Mouse (Mus musculus): ENCODE measurements at regions not wholly inside any gene's neighbourhood (a gene's known extent, or its start where the extent isn't known, plus 50 kb on each side); places are given as distances from the start of the nearest gene placed in this dataset.
"Not testable (repeated sequence)": the region's sequence is repeated elsewhere in the genome, so short reads cannot be mapped to it uniquely, and the experiment has no call there.

- no peak for DNase-seq (ENCODE audit: low spot score in 2 of 2)
- intact Hi-C loops (cut with DNase I) = no loop called here
Observed at GRCm38 (mm10) chr12:45287759-45288158, 213.2 kb upstream of the Stxbp6 start.

DNA sequence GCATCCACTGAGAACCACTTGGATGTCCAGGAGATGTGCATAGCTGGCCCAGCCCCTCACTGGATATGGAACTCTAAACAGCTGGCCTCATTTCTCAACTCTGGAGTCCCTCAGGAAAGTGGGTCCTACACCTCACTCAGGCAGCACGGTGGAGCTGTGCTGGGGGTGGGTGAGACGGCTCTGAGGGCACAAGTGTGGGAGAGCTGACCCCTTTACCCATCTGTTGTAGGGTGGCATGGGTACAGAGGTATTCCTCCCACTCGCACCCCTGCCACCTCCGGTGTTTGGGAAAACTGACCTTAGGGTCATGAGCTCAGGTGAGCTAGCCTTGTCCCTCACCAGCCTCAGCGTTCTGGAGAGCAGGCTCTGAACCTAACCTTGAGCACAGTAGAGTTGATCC is 181.8 kb upstream of the Stxbp6 start:
- no peak for DNase-seq (ENCODE audit: low spot score in 2 of 2)
- intact Hi-C loops (cut with DNase I) = no loop called here

DNA sequence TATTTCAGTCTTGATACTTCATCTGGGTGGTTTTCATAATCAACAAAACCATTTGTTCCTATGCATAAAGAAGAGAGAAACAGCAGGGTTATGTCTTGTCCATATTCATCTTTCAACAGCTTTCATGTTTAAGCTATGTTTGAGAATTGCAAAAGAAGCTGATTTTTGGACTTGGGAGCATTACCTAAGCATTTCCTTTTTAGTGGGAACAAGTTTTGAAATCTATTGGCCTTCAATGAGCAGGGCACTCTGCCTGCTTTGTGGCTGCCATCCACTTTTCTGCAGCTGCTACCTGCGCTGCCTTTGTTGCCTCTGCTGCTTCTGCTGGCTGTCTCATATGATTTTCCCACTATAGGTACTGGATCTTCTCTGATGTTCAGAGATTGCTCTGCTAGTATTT is 136.6 kb upstream of the Stxbp6 start:
- no peak for DNase-seq (ENCODE audit: low spot score in 2 of 2)
- intact Hi-C loops (cut with DNase I) = no loop called here

- intact Hi-C loops (cut with DNase I) = no loop called here
- DNase-seq (ENCODE audit: low spot score in 2 of 2) = no peak
Observed at GRCm38 (mm10) chr12:45195304-45195920, 120.9 kb upstream of the Stxbp6 start.

DNA sequence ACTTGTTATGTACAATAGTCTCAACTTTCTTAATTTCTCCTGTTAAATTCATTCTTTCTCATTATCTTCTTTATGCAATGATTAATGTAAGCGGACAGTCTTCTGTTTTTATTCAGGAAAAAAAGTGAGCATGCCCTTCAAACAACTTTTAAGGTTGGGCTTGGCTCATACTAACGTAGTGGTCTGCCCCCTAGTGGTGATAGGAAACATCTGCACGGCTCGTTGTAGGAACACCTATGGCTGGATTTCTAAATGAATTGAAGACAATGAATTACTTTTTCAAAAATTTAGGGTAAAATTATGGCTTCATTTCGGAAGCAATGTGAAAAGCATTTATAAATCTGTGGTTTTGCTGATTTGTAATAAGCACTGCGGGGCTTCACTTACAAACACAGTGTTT is 112.6 kb upstream of the Stxbp6 start:
- intact Hi-C loops (cut with DNase I) = loop anchor here (5.0 kb wide), 1 partner anchor 460 kb away; no protein-coding TSS in a partner anchor
- peak; percentile 41 to 56 for DNase-seq (ENCODE audit: low spot score in 2 of 2)

- no peak for DNase-seq (ENCODE audit: low spot score in 2 of 2)
- intact Hi-C loops (cut with DNase I) = no loop called here
Observed at GRCm38 (mm10) chr12:45184510-45184909, 110.0 kb upstream of the Stxbp6 start.

GRCm38 (mm10) chr12:45177454-45177853 is 102.9 kb upstream of the Stxbp6 start:
- intact Hi-C loops (cut with DNase I) = no loop called here

GRCm38 (mm10) chr12:45175259-45175658 is 100.8 kb upstream of the Stxbp6 start:
- intact Hi-C loops (cut with DNase I); DNase-seq (ENCODE audit: low spot score in 2 of 2): not testable (repeated sequence)

More at GRCm38 (mm10) chr12:45177454-45177853, 102.9 kb upstream of the Stxbp6 start:
- DNase-seq (ENCODE audit: low spot score in 2 of 2) = no peak

DNA sequence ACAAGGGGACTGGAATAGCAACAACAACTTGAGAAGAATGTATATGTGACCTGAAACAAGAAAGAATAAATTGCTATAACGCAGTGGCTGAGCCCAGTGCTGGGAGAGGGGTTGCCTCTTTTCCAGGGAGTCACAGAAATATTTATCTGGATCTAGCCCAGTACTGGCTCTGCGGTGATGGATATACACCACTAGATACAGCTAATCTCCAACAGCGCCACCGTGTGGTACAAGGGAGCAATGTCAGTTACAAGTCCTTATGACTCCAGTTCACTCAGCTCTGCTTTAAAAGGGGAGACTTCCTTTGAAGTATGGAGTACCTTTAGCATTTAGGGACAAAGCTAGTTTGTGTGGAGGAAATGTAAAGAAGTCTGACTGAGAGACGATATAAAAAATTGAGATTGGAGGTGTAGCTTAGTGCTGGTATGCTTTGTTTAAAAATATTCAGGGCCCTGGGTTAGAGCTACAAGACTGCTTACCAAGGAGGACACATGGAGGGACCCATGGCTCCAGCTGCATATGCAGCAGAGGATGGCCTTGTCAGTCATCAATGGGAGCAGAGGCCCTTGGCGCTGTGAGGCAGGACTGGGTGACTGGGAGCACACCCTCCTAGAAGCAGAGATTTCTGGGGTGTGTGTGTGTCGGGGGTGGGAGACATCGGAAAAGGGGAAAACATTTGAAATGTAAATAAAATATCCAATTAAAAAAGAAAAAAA is 97.6 kb upstream of the Stxbp6 start:
- peak; percentile 79 to 88 for DNase-seq (ENCODE audit: low spot score in 2 of 2)
- intact Hi-C loops (cut with DNase I) = loop anchor here (2.0 kb wide), 1 partner anchor 323 kb away; no protein-coding TSS in a partner anchor

DNA sequence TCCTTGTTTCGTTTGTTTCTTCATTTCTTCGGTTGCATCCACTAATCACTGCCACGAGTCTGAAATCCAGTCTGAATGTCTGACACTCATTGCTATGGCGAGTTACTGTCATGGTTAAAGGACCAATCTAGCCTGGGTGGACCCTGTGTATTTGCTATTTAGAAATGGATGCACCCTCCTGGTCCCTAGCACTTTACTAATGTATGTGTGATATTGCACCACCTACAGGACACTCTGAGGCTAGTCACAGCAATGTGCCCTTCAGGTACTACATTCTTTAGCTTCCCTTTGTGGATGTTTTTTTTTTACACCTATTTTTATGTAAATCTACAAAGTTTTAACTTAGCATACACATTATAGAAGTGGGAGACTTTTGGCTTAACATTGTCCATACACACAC is 87.5 kb upstream of the Stxbp6 start:
- intact Hi-C loops (cut with DNase I) = no loop called here
- peak in 1 of 2 experiments; percentile 8 for DNase-seq (ENCODE audit: low spot score in 2 of 2)

DNA sequence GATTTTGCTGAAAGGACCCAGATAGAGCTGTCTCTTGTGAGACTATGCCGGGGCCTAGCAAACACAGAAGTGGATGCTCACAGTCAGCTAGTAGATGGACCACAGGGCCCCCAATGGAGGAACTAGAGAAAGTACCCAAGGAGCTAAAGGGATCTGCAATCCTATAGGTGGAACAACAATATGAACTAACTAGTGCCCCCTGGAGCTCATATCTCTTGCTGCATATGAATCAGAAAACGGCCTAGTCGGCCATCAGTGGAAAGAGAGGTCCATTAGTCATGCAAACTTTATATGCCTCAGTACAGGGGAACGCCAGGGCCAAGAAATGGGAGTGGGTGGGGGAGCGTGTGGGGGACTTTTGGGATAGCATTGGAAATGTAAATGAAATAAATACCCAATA is 87.1 kb upstream of the Stxbp6 start:
- intact Hi-C loops (cut with DNase I); DNase-seq (ENCODE audit: low spot score in 2 of 2): not testable (repeated sequence)

DNA sequence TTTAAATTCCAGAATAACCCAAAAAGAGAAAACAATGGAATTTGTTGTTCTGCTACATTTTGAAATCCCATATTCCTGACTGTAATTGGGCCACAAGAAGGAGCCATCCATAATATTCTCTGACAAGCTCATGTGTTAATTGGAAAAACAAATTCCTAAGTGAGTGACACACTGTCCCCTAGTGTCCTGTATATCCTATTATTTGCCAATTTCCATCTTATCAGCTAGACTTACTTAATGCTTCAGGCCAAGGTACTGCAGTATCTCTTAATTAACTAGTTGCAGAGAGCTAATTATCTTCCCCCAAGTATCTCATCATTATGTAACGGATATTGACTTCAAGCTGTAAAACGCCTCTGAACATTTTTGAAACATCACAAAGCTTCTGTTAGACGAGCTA is 84.5 kb upstream of the Stxbp6 start:
- intact Hi-C loops (cut with DNase I) = no loop called here
- no peak for DNase-seq (ENCODE audit: low spot score in 2 of 2)

DNA sequence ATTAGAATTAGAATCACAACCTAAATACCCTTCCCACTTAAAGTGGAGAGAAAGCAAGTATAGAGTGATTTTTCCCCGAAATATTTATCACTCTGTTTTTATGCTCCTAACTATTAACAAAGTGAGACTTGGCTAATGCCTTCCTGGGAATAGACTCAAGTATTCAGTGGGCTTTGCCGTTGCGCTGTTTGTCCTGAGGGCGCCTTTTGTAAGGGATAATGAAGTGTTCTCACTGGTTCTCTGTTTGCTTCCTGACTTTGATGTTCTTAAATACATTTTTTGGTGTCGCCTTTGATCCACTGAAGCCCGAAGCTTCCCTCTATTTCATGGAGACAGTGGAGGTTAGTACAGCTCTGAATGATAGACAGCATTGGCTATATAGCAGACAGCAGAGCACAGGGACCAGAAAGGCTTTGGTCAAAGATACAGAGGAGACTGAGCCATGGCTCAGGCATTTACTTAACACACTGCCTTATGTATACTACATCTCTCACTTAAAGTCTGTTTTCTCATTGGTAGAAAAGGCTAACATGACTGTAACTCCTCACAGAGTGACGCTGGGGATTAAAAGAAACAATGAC is 63.0 kb upstream of the Stxbp6 start:
- DNase-seq (ENCODE audit: low spot score in 2 of 2) = no peak
- intact Hi-C loops (cut with DNase I) = no loop called here

GRCm38 (mm10) chr12:45133415-45133814 is 58.9 kb upstream of the Stxbp6 start:
- intact Hi-C loops (cut with DNase I) = no loop called here

DNA sequence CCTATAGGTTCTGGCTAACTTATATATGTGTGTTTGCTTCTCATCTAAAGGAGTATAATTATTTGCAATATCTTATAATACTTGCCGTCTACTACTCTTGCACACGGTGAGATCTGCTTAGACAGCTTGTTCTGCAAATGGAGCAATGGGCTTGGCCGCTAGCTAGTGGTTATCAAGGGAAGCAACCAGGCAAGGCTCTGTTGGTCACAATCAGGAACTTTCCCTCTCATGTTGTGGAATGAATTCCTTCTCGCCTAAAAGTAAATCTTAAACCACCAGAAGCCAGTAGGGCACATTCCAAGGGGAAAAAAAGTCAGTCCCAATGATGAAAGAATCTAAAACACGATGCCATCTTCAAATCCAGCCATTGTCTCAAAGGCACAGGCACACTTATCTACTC is 56.6 kb upstream of the Stxbp6 start:
- no peak for DNase-seq (ENCODE audit: low spot score in 2 of 2)
- intact Hi-C loops (cut with DNase I) = no loop called here

More at GRCm38 (mm10) chr12:45133415-45133814, 58.9 kb upstream of the Stxbp6 start:
- no peak for DNase-seq (ENCODE audit: low spot score in 2 of 2)

DNA sequence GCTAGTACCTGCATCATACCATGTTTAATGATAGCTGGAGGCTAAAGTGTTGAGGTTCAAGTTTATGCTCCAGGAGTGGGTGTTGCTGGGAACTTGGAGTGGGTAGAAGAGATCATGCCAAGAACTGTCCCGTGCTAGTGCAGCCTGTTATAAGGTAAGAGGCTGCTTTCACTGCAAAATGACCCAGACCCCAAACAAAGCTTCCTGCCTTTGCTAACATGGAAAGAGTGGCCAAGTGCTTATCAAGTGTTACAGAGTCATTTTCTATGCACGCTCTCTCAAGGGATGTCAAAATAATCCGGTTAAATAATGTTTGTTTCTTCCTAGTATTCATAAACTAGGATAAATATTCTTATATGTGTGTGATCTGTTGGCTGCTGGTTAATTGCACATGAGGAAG is 51.4 kb upstream of the Stxbp6 start:
- DNase-seq (ENCODE audit: low spot score in 2 of 2) = no peak
- intact Hi-C loops (cut with DNase I) = no loop called here
